Mouse (Mus musculus): Measurements from ENCODE around the gene Gm26602. TPM values are rescaled to one million over a fixed set of nuclear protein-coding genes. Genes with fewer than 3 reads are reported as not detected.

The Gm26602 gene
- polyA plus RNA-seq, 1 experiment from 2014 or later, result 20.3 TPM

DNA sequence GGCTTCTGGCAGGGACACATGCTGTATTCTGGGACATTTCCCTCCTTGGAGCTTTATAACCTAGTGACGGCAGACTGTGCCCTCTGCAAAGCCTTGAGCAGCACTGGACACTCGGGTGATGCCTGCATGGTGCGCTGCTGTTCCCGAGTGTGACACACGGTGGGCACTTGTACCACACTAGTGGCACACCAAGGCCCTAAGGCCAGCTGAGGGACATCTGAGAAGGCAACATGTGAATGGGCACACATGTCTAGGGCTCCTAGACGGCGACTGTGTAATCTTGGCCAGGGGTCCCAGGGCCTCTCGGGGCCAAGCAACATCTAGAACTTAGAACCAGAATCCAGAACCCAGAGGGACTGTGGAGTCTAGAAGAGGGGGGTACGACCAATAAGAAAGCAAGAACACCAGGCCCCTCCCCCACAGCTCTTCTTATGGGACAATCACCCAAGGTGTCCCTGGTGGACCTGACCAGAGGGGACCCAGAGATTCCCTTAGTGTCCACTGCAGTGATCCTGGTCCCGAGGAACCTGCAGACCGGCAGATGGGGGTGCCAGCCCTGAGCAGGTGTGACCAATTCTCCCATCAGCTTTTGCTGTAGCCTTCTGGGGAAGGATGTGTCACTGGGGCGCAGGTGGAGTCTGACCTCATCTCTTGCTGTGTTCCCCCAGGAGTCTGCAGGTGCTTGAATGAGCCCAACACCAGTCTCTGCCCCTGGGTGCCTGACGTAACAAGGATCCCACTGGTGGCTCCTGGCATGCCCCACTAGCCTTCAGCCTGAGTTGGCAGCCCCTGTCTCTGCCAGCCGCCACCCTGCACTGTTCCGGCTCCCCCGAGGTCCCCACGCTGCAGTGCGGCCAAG lies 19.5 kb downstream of the Gm26602 start:
- Histone ChIP-seq H3K4me1 (peaks cover 77% of the 10 kb centered on the region), H3K27me3 (no peaks in the 10 kb centered on the region), H3K9me3 (no peaks in the 10 kb centered on the region), H3K9ac (no peak overlapping the region), H3K4me2 (replicated peaks) (peak overlapping the region; percentile 92), H3K36me3 (peaks cover 48% of the 10 kb centered on the region), H3K4me3 (0 out of 2 replicates have a peak overlapping the region, but pooled peaks have one; percentile 97), H3K27ac (peak overlapping the region; percentile 22; the same call in 1 of the 2 replicates)
- ATAC-seq (ENCODE audit: low FRiP score, low read depth), result no peak
- WGBS, result 83% methylated on average over 18 of the region's 18 CpGs

- Histone ChIP-seq H3K27me3 (no peaks in the 10 kb centered on the region), H3K9me3 (no peaks in the 10 kb centered on the region), H3K27ac (no peak overlapping the region), H3K4me3 (no peak overlapping the region), H3K9ac (no peak overlapping the region), H3K4me2 (replicated peaks) (no peak overlapping the region), H3K4me1 (peaks cover 72% of the 10 kb centered on the region), H3K36me3 (peaks cover 54% of the 10 kb centered on the region)
- 88% methylated on average over 16 of the region's 16 CpGs for WGBS
- ATAC-seq (ENCODE audit: low FRiP score, low read depth), result no peak
Measured at GRCm38 (mm10) chr10:79930826-79931186, 20.1 kb downstream of the Gm26602 start.

DNA sequence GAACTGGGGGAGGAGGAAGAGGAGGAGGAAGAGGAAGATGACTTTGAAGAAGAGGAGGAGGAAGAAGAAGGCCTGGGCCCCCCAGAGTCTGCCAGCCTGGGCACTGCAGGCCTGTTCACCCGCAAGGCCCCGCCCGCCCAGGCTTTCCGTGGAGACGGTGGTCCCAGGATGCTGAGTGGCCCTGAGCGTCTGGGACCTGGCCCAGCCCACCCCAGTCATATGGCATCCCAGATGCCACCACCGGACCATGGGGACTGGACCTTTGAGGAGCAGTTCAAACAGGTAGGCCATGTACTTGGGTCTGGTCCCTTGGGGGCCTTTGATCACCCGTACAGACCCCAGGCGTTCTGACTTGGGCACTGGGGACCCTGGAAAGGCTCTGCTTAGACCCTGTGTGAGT lies 21.1 kb downstream of the Gm26602 start:
- no peak for ATAC-seq (ENCODE audit: low FRiP score, low read depth)
- Histone ChIP-seq H3K27ac (peak overlapping the region; percentile 35; the same call in 1 of the 2 replicates), H3K4me2 (replicated peaks) (no peak overlapping the region), H3K4me1 (peaks cover 73% of the 10 kb centered on the region), H3K27me3 (no peaks in the 10 kb centered on the region), H3K36me3 (peaks cover 56% of the 10 kb centered on the region), H3K4me3 (no peak overlapping the region), H3K9ac (peak overlapping the region; percentile 35; the same call in 1 of the 2 replicates), H3K9me3 (no peaks in the 10 kb centered on the region)
- WGBS, result 70% methylated on average over 9 of the region's 9 CpGs

- H3K4me3 ChIP-seq, result 0 out of 2 replicates have a peak overlapping the region, but pooled peaks have one; percentile 6
- H3K4me1 ChIP-seq, result peaks cover 79% of the 10 kb centered on the region
- peak overlapping the region; percentile 27 for H3K4me2 ChIP-seq (replicated peaks)
- WGBS, result 8% methylated on average over 8 of the region's 8 CpGs
- H3K27me3 ChIP-seq, result no peaks in the 10 kb centered on the region
- peak overlapping the region; percentile 63 for H3K9ac ChIP-seq
- H3K27ac ChIP-seq, result peak overlapping the region; percentile 67; the same call in 1 of the 2 replicates
- H3K36me3 ChIP-seq, result peaks cover 63% of the 10 kb centered on the region
- peak; percentile 17; the same call in 1 of the 2 replicates for ATAC-seq (ENCODE audit: low FRiP score, low read depth)
- H3K9me3 ChIP-seq, result no peaks in the 10 kb centered on the region
Measured at GRCm38 (mm10) chr10:79932736-79933135, 22.1 kb downstream of the Gm26602 start.

DNA sequence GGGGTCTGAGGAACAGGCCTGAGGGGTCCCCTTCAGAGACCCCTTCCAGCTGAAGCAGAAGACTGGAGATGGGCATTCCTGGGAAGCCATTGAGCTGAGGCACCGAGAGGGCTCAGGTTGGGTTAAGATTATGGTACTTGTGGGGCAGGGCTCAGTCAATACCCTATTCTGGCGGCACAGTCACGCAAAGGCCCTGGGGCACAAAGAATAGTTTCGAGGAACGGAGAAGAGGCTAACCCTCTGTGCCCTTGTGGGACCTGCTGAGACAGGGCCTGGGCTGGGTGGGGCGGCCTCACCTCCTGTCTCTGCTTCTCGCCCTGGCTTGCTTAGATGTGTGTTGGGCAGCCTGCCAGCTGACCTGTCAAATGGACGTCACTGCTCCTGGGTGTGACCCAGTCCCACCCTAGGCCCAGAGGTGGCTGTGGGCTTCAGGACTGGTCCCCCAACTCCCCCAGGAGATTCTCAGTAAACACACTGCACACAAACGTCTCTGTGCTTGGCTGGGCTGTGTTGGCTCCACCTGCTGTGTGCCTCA lies 22.6 kb downstream of the Gm26602 start:
- Histone ChIP-seq H3K4me1 (peaks cover 79% of the 10 kb centered on the region), H3K27ac (peak overlapping the region; percentile 67; the same call in 1 of the 2 replicates), H3K9me3 (no peaks in the 10 kb centered on the region), H3K27me3 (no peaks in the 10 kb centered on the region), H3K4me3 (0 out of 2 replicates have a peak overlapping the region, but pooled peaks have one; percentile 6), H3K4me2 (replicated peaks) (peak overlapping the region; percentile 27), H3K9ac (no peak overlapping the region; the same call in 1 of the 2 replicates), H3K36me3 (peaks cover 67% of the 10 kb centered on the region)
- ATAC-seq (ENCODE audit: low FRiP score, low read depth), result no peak
- WGBS, result 51% methylated on average over 9 of the region's 9 CpGs

DNA sequence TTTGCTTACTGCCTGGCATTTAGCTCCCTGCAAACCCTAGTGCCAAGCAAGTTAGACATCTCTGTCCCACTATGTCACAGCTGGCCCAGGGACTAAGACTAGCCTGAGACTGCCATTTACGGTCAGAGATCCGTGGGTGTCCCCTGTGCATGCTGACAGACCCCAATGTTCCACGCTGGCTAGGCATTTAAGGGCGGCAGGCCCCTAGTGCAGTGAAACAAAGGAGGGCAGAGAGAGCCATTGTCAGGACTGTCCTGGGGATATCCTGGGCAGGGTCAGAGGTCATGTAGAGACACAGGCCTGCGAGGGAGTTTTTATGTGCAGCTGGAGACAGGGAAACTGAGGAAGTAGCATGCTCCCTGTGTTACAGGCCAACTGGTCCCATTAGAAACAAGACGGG lies 23.2 kb downstream of the Gm26602 start:
- peaks cover 72% of the 10 kb centered on the region for H3K36me3 ChIP-seq
- no peak overlapping the region for H3K4me2 ChIP-seq (replicated peaks)
- ATAC-seq (ENCODE audit: low FRiP score, low read depth), result no peak
- H3K27me3 ChIP-seq, result no peaks in the 10 kb centered on the region
- WGBS, result 67% methylated on average over 6 of the region's 6 CpGs
- H3K4me3 ChIP-seq, result no peak overlapping the region
- no peak overlapping the region for H3K9ac ChIP-seq
- no peak overlapping the region for H3K27ac ChIP-seq
- no peaks in the 10 kb centered on the region for H3K9me3 ChIP-seq
- H3K4me1 ChIP-seq, result peaks cover 77% of the 10 kb centered on the region

GRCm38 (mm10) chr10:79934272-79934721 lies 23.6 kb downstream of the Gm26602 start:
- Histone ChIP-seq H3K4me3 (no peak overlapping the region), H3K27ac (no peak overlapping the region), H3K9me3 (no peaks in the 10 kb centered on the region), H3K36me3 (peaks cover 74% of the 10 kb centered on the region), H3K4me1 (peaks cover 73% of the 10 kb centered on the region), H3K9ac (no peak overlapping the region), H3K27me3 (no peaks in the 10 kb centered on the region), H3K4me2 (replicated peaks) (no peak overlapping the region)
- WGBS, result 74% methylated on average over 13 of the region's 13 CpGs
- ATAC-seq (ENCODE audit: low FRiP score, low read depth), result no peak; the same call in 1 of the 2 replicates

- Histone ChIP-seq H3K27me3 (no peaks in the 10 kb centered on the region), H3K4me1 (peaks cover 66% of the 10 kb centered on the region), H3K27ac (no peak overlapping the region), H3K9ac (no peak overlapping the region), H3K36me3 (peaks cover 79% of the 10 kb centered on the region), H3K9me3 (no peaks in the 10 kb centered on the region), H3K4me2 (replicated peaks) (no peak overlapping the region), H3K4me3 (no peak overlapping the region)
- no peak for ATAC-seq (ENCODE audit: low FRiP score, low read depth)
- 86% methylated on average over 16 of the region's 16 CpGs for WGBS
Measured at GRCm38 (mm10) chr10:79934794-79935569, 24.3 kb downstream of the Gm26602 start.

DNA sequence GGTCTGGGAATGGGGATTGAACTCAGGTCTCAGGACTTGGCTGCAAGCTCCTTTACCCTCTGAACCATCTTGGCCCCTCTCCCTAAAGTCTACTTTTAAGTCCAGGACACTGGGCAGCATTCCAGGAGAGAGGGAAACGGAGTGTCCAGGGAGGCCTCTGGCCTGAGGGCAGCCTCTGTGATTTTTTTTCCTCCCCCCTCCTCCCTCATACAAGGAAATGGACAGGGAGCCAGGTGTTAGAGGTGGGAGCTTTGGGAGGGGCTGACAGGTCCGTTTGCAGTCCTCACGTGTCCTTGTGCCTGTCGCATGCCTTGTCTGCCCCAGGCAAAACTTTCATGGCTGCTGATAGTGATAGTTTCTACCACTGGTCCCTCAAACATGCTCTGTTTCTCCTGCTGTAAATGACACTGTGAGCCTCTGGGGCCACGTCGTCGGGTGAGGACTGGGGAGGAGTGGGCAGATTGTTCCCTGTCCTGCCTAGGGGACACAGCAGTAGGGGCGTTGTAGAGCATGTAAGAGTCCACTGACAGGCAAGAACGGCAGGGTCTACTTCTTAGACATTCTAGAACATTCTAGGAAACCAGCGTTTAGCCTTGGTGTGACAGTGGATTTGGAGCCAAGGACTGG lies 25.7 kb downstream of the Gm26602 start:
- WGBS, result 58% methylated on average over 10 of the region's 10 CpGs
- H3K27me3 ChIP-seq, result no peaks in the 10 kb centered on the region
- peak overlapping the region; percentile 7; the same call in 1 of the 2 replicates for H3K4me2 ChIP-seq (replicated peaks)
- no peak for ATAC-seq (ENCODE audit: low FRiP score, low read depth)
- H3K9me3 ChIP-seq, result no peaks in the 10 kb centered on the region
- 0 out of 2 replicates have a peak overlapping the region, but pooled peaks have one; percentile 4 for H3K9ac ChIP-seq
- H3K4me1 ChIP-seq, result peaks cover 52% of the 10 kb centered on the region
- H3K36me3 ChIP-seq, result peaks cover 81% of the 10 kb centered on the region
- no peak overlapping the region for H3K4me3 ChIP-seq
- H3K27ac ChIP-seq, result peak overlapping the region; percentile 72; the same call in 1 of the 2 replicates

DNA sequence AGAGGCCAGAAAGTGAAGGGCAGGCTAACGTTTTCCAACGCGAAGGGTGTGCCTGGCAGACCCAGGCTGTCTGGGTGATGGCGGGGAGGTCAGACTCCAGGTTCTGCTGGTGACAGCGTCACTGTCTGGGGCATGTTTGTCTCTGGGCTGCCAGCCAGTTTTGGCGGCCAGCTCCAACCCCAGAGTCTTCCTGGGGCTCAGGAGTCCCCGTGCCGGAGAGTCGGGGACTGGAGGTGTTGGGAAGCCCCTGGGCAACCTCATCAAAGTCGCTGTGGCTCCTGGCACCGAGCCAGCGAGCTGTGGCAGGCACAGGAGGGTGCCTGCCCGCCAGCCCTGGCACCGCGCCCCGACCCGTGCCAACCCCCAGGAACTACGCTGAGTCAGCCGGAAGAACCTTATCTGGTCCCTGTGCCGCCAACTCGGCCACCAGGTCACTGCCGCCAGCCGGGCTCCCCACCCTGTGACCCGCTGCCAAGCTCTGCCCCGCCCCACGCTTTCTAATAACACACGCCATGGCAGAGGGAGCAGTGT lies 26.3 kb downstream of the Gm26602 start:
- no peak for ATAC-seq (ENCODE audit: low FRiP score, low read depth)
- no peaks in the 10 kb centered on the region for H3K27me3 ChIP-seq
- H3K9me3 ChIP-seq, result no peaks in the 10 kb centered on the region
- peak overlapping the region; percentile 7; the same call in 1 of the 2 replicates for H3K4me2 ChIP-seq (replicated peaks)
- peaks cover 47% of the 10 kb centered on the region for H3K4me1 ChIP-seq
- 66% methylated on average over 27 of the region's 27 CpGs for WGBS
- no peak overlapping the region for H3K4me3 ChIP-seq
- H3K9ac ChIP-seq, result peak overlapping the region; percentile 4; the same call in 1 of the 2 replicates
- peak overlapping the region; percentile 72; the same call in 1 of the 2 replicates for H3K27ac ChIP-seq
- peaks cover 81% of the 10 kb centered on the region for H3K36me3 ChIP-seq

Data from limb, embryonic 13.5 days (tissue).